Mouse (Mus musculus): Measurements from ENCODE around the gene Spaca6. TPM values are rescaled to one million over a fixed set of nuclear protein-coding genes. Genes with fewer than 3 reads are reported as not detected.
A peak's percentile ranks its signal among the peaks of the same experiment; 100 is the strongest.
"Not testable (repeated sequence)": the region's sequence is repeated elsewhere in the genome, so short reads cannot be mapped to it uniquely, and the experiment has no call there.

Gene Spaca6
- polyA plus RNA-seq, 1 experiment from 2014 or later: 26.6 TPM

DNA sequence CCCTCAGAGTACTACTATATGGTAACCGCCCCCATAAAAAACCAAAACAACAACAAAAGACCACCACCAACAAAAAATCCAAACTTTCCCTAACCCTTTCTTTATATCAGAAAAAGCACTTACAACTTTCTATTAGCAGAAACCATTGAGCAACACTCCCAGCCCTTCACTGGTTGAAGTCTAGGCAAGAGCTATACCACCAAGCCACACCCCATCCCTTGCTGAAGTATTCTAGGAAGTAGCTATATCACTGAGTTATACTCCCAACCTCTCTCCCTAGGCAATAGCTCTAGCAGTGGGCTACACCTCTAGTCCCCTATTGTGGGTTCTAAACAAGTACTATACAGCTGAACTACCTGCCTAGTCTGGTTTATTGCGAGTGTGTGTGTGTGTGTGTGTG, 12.3 kb downstream of the Spaca6 start:
- no peak overlapping the region for H3K27ac ChIP-seq (ENCODE audit: low read length)
- peak overlapping the region; percentile 69; the same call in 1 of the 2 replicates for H3K4me2 ChIP-seq (ENCODE audit: low read length)
- no peaks in the 10 kb centered on the region for H3K27me3 ChIP-seq (ENCODE audit: control insufficient read depth, insufficient read depth, low read depth, low read length)
- peaks cover 22% of the 10 kb centered on the region for H3K4me1 ChIP-seq (ENCODE audit: control insufficient read depth, insufficient read depth, low read length)
- H3K9ac ChIP-seq (ENCODE audit: low read depth, low read length): no peak overlapping the region
- WGBS: 95% methylated on average over 2 of the region's 2 CpGs
- H3K36me3 ChIP-seq (ENCODE audit: control insufficient read depth, insufficient read depth, low read length): peaks cover 5% of the 10 kb centered on the region
- H3K4me3 ChIP-seq (ENCODE audit: low read depth, low read length): no peak overlapping the region
- ATAC-seq: no peak
- H3K9me3 ChIP-seq (replicated peaks; ENCODE audit: control insufficient read depth, low read length, poor library complexity, severe bottlenecking): no peaks in the 10 kb centered on the region

DNA sequence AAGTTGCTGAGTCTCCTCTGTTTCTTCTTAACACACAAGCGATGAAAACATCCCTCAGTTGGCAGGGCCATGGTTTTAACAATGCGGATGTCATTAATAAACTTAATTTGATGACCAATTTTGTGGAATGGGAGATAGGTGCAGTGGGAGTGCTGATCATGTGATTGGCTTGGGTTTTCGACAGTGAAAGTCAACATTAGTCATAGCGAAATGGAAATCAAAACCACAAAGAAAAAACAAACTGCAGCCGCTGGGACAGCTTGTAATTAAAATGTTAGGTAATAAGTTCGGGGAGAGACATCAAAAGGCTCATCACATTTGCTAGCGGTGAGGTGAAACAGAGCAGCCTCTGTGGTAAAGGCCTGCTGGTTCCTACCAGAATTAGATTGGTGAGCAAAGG, 13.8 kb downstream of the Spaca6 start:
- WGBS: 93% methylated on average over 7 of the region's 7 CpGs
- ATAC-seq: no peak
- peaks cover 14% of the 10 kb centered on the region for H3K4me1 ChIP-seq (ENCODE audit: control insufficient read depth, insufficient read depth, low read length)
- no peak overlapping the region for H3K4me3 ChIP-seq (ENCODE audit: low read depth, low read length)
- H3K4me2 ChIP-seq (ENCODE audit: low read length): no peak overlapping the region
- H3K9me3 ChIP-seq (replicated peaks; ENCODE audit: control insufficient read depth, low read length, poor library complexity, severe bottlenecking): no peaks in the 10 kb centered on the region
- H3K27me3 ChIP-seq (ENCODE audit: control insufficient read depth, insufficient read depth, low read depth, low read length): no peaks in the 10 kb centered on the region
- no peak overlapping the region for H3K9ac ChIP-seq (ENCODE audit: low read depth, low read length)
- H3K27ac ChIP-seq (ENCODE audit: low read length): no peak overlapping the region
- H3K36me3 ChIP-seq (ENCODE audit: control insufficient read depth, insufficient read depth, low read length): peaks cover 5% of the 10 kb centered on the region

DNA sequence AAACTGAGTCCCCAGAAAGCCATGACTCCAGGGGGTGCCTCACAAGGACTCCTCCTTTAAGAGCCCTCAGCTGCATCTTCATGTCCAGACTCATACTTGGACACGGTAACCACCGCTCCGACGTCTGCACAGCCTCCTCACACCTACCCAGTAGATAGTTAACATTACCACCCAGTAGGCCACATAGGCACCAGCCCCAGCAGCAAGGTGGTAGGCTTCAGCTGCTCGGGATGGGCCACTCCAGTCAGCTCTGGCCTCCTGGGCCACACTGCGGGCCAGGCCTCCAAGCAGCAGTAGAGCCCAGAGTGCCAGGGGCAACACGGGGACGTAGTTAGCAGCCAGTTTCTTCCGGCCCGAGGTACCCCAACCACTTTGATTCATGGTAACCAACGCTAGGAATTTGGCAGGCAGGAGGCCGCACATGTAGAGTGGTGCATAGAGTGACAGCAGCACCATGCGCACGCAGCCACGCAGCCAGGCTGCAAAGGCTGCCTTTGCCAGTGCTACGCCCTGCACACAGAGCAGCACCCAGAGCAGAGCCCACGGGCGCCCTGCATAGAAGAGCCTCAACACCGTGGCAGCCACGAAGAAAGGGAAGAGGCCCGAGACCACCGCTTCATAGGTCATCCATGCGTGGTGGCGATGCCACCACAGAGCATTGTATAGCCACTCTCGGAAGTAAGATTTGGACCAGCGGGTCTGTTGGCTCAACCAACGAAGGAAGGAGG, 16.7 kb downstream of the Spaca6 start:
- peak; percentile 54 for ATAC-seq
- no peaks in the 10 kb centered on the region for H3K27me3 ChIP-seq (ENCODE audit: control insufficient read depth, insufficient read depth, low read depth, low read length)
- H3K36me3 ChIP-seq (ENCODE audit: control insufficient read depth, insufficient read depth, low read length): no peaks in the 10 kb centered on the region
- H3K4me1 ChIP-seq (ENCODE audit: control insufficient read depth, insufficient read depth, low read length): peaks cover 8% of the 10 kb centered on the region
- 80% methylated on average over 27 of the region's 27 CpGs for WGBS
- H3K9me3 ChIP-seq (replicated peaks; ENCODE audit: control insufficient read depth, low read length, poor library complexity, severe bottlenecking): no peaks in the 10 kb centered on the region
- no peak overlapping the region for H3K9ac ChIP-seq (ENCODE audit: low read depth, low read length)
- H3K27ac ChIP-seq (ENCODE audit: low read length): no peak overlapping the region
- no peak overlapping the region for H3K4me3 ChIP-seq (ENCODE audit: low read depth, low read length)
- no peak overlapping the region for H3K4me2 ChIP-seq (ENCODE audit: low read length)

DNA sequence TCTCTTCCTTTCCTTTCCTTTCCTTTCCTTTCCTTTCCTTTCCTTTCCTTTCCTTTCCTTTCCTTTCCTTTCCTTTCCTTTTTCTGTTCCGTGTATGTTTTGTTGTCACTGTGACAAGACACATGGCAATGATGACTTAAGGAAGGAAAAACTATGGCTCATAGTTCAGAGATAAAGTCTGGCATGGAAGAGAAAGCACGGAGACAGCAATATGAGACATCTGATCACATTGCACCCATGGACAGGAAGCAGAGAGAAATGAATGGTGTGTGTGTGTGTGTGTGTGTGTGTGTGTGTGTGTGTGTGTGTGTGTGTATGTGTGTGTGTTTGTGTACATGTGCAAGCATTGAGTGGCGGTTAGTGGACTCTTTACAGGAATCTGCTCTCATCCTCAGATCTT, 17.6 kb downstream of the Spaca6 start:
- not testable (repeated sequence) for H3K4me2 ChIP-seq (ENCODE audit: low read length); H3K27ac ChIP-seq (ENCODE audit: low read length); H3K9me3 ChIP-seq (replicated peaks; ENCODE audit: control insufficient read depth, low read length, poor library complexity, severe bottlenecking); H3K4me1 ChIP-seq (ENCODE audit: control insufficient read depth, insufficient read depth, low read length); H3K27me3 ChIP-seq (ENCODE audit: control insufficient read depth, insufficient read depth, low read depth, low read length); H3K4me3 ChIP-seq (ENCODE audit: low read depth, low read length); H3K9ac ChIP-seq (ENCODE audit: low read depth, low read length); ATAC-seq; H3K36me3 ChIP-seq (ENCODE audit: control insufficient read depth, insufficient read depth, low read length)
- 95% methylated on average over 3 of the region's 3 CpGs for WGBS

DNA sequence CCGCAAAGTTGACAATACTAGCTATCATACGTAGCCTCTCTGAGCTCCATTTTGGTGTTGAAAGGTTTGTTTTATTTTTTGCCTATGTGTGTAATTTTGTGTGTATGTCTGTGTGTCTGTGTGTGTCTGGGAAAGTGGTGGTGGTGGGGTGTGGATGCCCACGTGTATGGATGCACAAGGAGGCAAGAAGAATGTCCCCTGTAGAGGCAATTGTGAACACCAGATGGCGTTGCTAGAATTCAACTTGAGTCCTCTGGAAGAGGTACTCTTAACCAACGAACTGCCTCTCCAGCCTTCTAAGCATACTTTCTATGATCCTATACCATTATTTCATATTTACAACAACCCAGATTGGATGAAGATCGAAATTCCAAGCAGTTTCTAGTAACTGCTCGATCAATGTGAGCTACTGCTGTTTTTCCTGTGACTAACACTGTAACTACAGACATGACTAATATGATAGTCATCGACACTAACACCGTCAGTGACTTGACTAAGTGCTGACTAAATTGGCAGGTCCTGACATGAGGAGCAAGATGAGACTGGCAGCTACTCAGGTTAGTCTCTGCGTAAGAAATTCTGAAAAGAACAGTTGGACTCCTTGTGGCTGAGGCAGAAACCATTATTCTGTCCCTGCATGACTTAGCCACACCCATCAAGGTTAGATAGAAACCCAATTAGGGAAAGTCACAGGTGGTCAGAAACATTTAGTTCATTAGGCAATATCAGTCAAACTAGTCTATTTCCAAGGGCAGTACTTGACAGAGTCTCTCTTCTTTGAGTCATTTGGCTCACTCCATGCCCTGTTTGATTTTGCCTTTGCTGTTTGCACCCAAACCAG, 18.4 kb downstream of the Spaca6 start:
- H3K4me3 ChIP-seq (ENCODE audit: low read depth, low read length): no peak overlapping the region
- no peak for ATAC-seq
- H3K9me3 ChIP-seq (replicated peaks; ENCODE audit: control insufficient read depth, low read length, poor library complexity, severe bottlenecking): no peaks in the 10 kb centered on the region
- no peaks in the 10 kb centered on the region for H3K4me1 ChIP-seq (ENCODE audit: control insufficient read depth, insufficient read depth, low read length)
- H3K27me3 ChIP-seq (ENCODE audit: control insufficient read depth, insufficient read depth, low read depth, low read length): no peaks in the 10 kb centered on the region
- 74% methylated on average over 10 of the region's 10 CpGs for WGBS
- no peaks in the 10 kb centered on the region for H3K36me3 ChIP-seq (ENCODE audit: control insufficient read depth, insufficient read depth, low read length)
- H3K4me2 ChIP-seq (ENCODE audit: low read length): no peak overlapping the region
- no peak overlapping the region for H3K9ac ChIP-seq (ENCODE audit: low read depth, low read length)
- no peak overlapping the region for H3K27ac ChIP-seq (ENCODE audit: low read length)

DNA sequence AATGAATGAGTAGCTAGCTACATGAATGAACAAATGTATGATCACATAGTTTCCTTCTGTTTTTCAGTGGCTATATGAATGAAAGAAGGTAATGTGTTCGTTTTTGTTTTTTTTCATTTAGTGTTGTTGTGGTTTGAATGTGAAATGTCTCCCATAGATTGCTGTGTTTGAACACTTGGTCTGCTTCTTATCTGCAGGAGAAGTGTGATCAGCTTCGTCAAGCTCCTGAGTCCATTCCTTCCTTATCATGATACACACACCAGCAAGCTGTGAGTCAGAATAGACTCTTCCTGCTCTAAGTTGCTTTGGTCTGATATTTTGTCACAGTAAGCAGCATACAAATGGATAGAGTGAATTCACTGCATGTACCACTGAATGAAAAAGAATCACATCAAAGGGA, 22.0 kb downstream of the Spaca6 start:
- H3K4me2 ChIP-seq (ENCODE audit: low read length): no peak overlapping the region
- no peaks in the 10 kb centered on the region for H3K4me1 ChIP-seq (ENCODE audit: control insufficient read depth, insufficient read depth, low read length)
- no peak overlapping the region for H3K27ac ChIP-seq (ENCODE audit: low read length)
- H3K9me3 ChIP-seq (replicated peaks; ENCODE audit: control insufficient read depth, low read length, poor library complexity, severe bottlenecking): no peaks in the 10 kb centered on the region
- no peaks in the 10 kb centered on the region for H3K27me3 ChIP-seq (ENCODE audit: control insufficient read depth, insufficient read depth, low read depth, low read length)
- 86% methylated on average over 2 of the region's 2 CpGs for WGBS
- no peaks in the 10 kb centered on the region for H3K36me3 ChIP-seq (ENCODE audit: control insufficient read depth, insufficient read depth, low read length)
- no peak overlapping the region for H3K4me3 ChIP-seq (ENCODE audit: low read depth, low read length)
- no peak for ATAC-seq
- H3K9ac ChIP-seq (ENCODE audit: low read depth, low read length): no peak overlapping the region

DNA sequence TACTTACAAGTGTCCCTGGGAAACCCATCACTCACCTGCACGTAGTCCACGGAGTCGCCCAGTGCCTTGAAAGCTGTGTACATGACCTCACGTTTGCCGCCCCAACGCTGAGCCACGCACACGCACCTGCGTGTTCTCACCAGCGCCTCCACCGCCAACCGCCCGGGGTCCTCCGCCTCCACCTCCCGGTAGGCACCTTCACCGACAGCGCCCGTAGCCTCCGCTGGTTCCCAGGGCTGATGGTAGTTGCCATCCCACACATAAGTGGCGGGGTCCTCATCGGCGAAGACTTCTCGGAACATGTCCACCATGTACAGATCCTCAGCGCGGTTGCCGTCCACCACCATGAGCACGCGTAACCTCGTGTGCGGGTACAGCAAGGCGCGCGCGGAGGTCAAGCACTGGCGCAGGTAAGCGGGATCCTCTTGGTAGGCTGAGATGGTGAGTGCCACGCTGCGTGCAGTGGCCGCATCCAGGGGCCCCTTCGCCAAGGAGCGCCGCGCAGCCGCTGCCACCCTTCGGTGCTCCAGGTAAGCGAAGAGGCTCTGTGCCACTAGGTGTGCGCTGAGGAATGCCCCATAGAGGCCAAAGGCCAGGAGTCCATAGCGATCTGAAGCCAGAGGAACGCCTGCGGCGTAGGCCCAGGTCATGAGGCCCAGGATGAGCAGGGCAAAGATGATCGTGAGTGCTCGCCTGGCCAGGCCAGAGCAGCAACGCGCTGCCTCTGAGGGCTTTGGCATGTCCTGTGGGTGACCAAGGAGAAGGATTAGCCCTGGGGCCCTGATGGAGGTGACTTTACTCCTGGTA, 23.2 kb downstream of the Spaca6 start:
- Histone ChIP-seq H3K27ac (ENCODE audit: low read length) (no peak overlapping the region), H3K36me3 (ENCODE audit: control insufficient read depth, insufficient read depth, low read length) (no peaks in the 10 kb centered on the region), H3K4me2 (ENCODE audit: low read length) (peak overlapping the region; percentile 40), H3K4me3 (ENCODE audit: low read depth, low read length) (peak overlapping the region; percentile 32), H3K27me3 (ENCODE audit: control insufficient read depth, insufficient read depth, low read depth, low read length) (no peaks in the 10 kb centered on the region), H3K4me1 (ENCODE audit: control insufficient read depth, insufficient read depth, low read length) (no peaks in the 10 kb centered on the region), H3K9me3 (replicated peaks; ENCODE audit: control insufficient read depth, low read length, poor library complexity, severe bottlenecking) (no peaks in the 10 kb centered on the region), H3K9ac (ENCODE audit: low read depth, low read length) (peak overlapping the region; percentile 59)
- 23% methylated on average over 55 of the region's 55 CpGs for WGBS
- ATAC-seq: peak; percentile 66

DNA sequence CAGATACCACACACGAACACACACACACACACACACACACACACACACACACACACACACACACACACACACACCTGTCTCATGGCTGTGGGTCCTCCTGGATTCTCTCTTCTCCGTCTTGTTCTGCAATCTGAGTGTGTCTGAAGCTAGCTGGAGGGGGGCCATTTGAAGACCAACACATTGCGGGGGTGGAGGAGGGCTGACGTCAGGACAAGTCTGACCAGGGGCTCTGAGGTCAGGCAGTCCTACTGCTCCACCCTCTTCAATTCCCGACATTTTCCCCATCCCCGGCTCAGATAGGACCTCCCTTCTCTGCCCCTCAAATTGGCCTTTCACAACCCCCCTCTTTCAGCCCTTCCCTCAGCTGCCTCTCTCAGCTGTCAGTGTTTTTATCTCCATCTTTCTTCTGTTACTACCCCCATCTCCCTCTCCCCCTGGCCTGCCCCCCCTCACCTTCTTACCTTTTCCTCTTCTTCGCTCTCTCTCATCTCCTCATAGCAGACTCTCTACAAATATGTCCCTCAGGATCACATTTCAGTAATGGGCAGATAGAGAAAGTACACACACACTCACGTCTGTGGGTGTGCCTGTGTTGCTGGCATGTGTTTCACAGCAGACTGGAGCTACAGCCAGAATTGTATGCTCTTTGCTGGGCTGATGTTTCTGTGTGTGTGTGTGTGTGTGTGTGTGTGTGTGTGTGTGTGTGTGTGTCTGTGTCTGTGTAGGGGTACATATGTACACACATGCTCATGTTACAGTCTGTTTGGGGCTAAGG, 28.3 kb downstream of the Spaca6 start, which contains the start of gene Has1:
TSS of gene Has1 (minus strand) at position 142 of the 775 bp plus-strand sequence.
- no peak for ATAC-seq
- Histone ChIP-seq H3K9ac (ENCODE audit: low read depth, low read length) (no peak within 1 kb of the TSS), H3K4me2 (ENCODE audit: low read length) (no peak within 1 kb of the TSS), H3K4me3 (ENCODE audit: low read depth, low read length) (no peak within 1 kb of the TSS), H3K4me1 (ENCODE audit: control insufficient read depth, insufficient read depth, low read length) (no peaks in the 10 kb centered on the region), H3K27me3 (ENCODE audit: control insufficient read depth, insufficient read depth, low read depth, low read length) (no peaks in the 10 kb centered on the region), H3K36me3 (ENCODE audit: control insufficient read depth, insufficient read depth, low read length) (no peaks in the 10 kb centered on the region), H3K27ac (ENCODE audit: low read length) (no peak within 1 kb of the TSS), H3K9me3 (replicated peaks; ENCODE audit: control insufficient read depth, low read length, poor library complexity, severe bottlenecking) (no peaks in the 10 kb centered on the region)
- 59% methylated on average over 8 of the region's 8 CpGs for WGBS
